16 mouse cellular contexts compared by ENCODE assay signal in genomic region chr5:64280191-64280590, GRCm38 (mm10).
DNase-seq lines count a peak whose midpoint lies in the region; ATAC-seq lines count a peak whose summit lies in the region.
"Had no signal": no experiment of that assay in that cellular context is flagged by ENCODE, and none has a peak within 500 bp of the region (broad histone marks: within the 10 kb centered on the region; RNA-seq: fewer than 3 reads in every experiment).

No protein-coding gene starts in this region.

- no peaks in the 10 kb centered on the region for H3K27me3 ChIP-seq in kidney, embryonic 15.5 days
- H3K27me3 ChIP-seq: embryonic facial prominence, embryonic 13.5 days; midbrain, embryonic 12.5 days; stomach, embryonic 15.5 days had no signal

- peak; percentile 86 for ATAC-seq in frontal cortex, adult (ENCODE audit: low TSS enrichment)
- ATAC-seq in kidney, embryonic 15.5 days (replicated peaks; ENCODE audit: low FRiP score), result no peak
- no peak for ATAC-seq in monocyte, adult 5-6 weeks (replicated peaks; ENCODE audit: insufficient number of reproducible peaks, low FRiP score, low TSS enrichment, poor library complexity, severe bottlenecking)
- ATAC-seq: activated CD4-positive, CD25-positive, alpha-beta regulatory T cell, adult 4 months had no signal

- no peak overlapping the region for H3K4me2 ChIP-seq in kidney, embryonic 15.5 days
- H3K4me2 ChIP-seq: embryonic facial prominence, embryonic 13.5 days; midbrain, embryonic 12.5 days; stomach, embryonic 15.5 days had no signal

- no peak for DNase-seq in frontal cortex, postnatal 10 days (ENCODE audit: low spot score in 2 of 2)
- DNase-seq in kidney, postnatal 14 days, result no peak
- DNase-seq in 3134 (ENCODE audit: extremely low read depth, insufficient read length, low spot score), result peak; percentile 65
- peak; percentile 54 for DNase-seq in Muller cell, postnatal 12 days (ENCODE audit: inconsistent ontology term)
- DNase-seq in layer of hippocampus, adult 9-10 months (ENCODE audit: low spot score), result no peak
- DNase-seq: heart, postnatal 10 days; lung, adult 2 months; thymus, postnatal 14 days had no signal

- WGBS in kidney, embryonic 15.5 days, result 91% methylated on average over 8 of the region's 8 CpGs

- peaks cover 11% of the 10 kb centered on the region for H3K4me1 ChIP-seq in kidney, embryonic 15.5 days
- H3K4me1 ChIP-seq: midbrain, embryonic 12.5 days; stomach, embryonic 15.5 days had no signal

- H3K9me3 ChIP-seq in kidney, embryonic 15.5 days (replicated peaks), result no peaks in the 10 kb centered on the region
- H3K9me3 ChIP-seq: embryonic facial prominence, embryonic 13.5 days; midbrain, embryonic 12.5 days; stomach, embryonic 15.5 days had no signal

- peaks cover 70% of the 10 kb centered on the region for H3K36me3 ChIP-seq in kidney, embryonic 15.5 days

- no peak overlapping the region for H3K4me3 ChIP-seq in kidney, embryonic 15.5 days (replicated peaks)
- H3K4me3 ChIP-seq: embryonic facial prominence, embryonic 13.5 days; midbrain, embryonic 12.5 days; stomach, embryonic 15.5 days had no signal

- 0 out of 2 replicates have a peak overlapping the region, but pooled peaks have one; percentile 5 for H3K27ac ChIP-seq in kidney, embryonic 15.5 days
- H3K27ac ChIP-seq: embryonic facial prominence, embryonic 13.5 days; macrophage; midbrain, embryonic 12.5 days; stomach, embryonic 15.5 days had no signal

- no peak overlapping the region for H3K9ac ChIP-seq in kidney, embryonic 15.5 days
- H3K9ac ChIP-seq: embryonic facial prominence, embryonic 13.5 days; midbrain, embryonic 12.5 days; stomach, embryonic 15.5 days had no signal

Comparison
In these comparisons a context has a peak if more than half of its experiments do, and no peak if none do; other contexts are left out.
1. DNase-seq: peak in 3134 (single experiment) and Muller cell, postnatal 12 days (single experiment); none in frontal cortex, postnatal 10 days (0 of 2), kidney, postnatal 14 days (single experiment) and layer of hippocampus, adult 9-10 months (single experiment).